Mouse (Mus musculus): ENCODE measurements at regions not wholly inside any gene's neighbourhood (a gene's known extent, or its start where the extent isn't known, plus 50 kb on each side); places are given as distances from the start of the nearest gene placed in this dataset.
A peak's percentile ranks its signal among the peaks of the same experiment; 100 is the strongest.

- H3K36me3 ChIP-seq (ENCODE audit: control insufficient read depth, insufficient read depth, low read length) = no peaks in the 10 kb centered on the region
- no peak for DNase-seq
- no peaks in the 10 kb centered on the region for H3K4me1 ChIP-seq (ENCODE audit: control insufficient read depth, insufficient read depth, low read length)
- no peaks in the 10 kb centered on the region for H3K27me3 ChIP-seq (replicated peaks; ENCODE audit: control insufficient read depth, insufficient read depth, low read length)
- no peak overlapping the region for H3K4me3 ChIP-seq (ENCODE audit: insufficient read depth, low read depth, low read length)
- TF ChIP-seq POLR2A (IDR thresholded peaks at IDR 0.05; ENCODE audit: low read depth, low read length) (no peak), CTCF (conservative IDR thresholded peaks at IDR 0.05; ENCODE audit: insufficient read depth, insufficient read length, low read depth, low read length) (no peak)
- H3K27ac ChIP-seq (ENCODE audit: insufficient read depth, low read depth, low read length) = no peak overlapping the region
- WGBS = 92% methylated on average over 4 of the region's 4 CpGs
Observed at GRCm38 (mm10) chr2:71636590-71636989, 90.0 kb upstream of the Dlx2 start.

GRCm38 (mm10) chr2:71640251-71640650 lies 93.7 kb upstream of the Dlx2 start:
- 71% methylated on average over 5 of the region's 5 CpGs for WGBS
- no peaks in the 10 kb centered on the region for H3K4me1 ChIP-seq (ENCODE audit: control insufficient read depth, insufficient read depth, low read length)
- no peaks in the 10 kb centered on the region for H3K27me3 ChIP-seq (replicated peaks; ENCODE audit: control insufficient read depth, insufficient read depth, low read length)
- DNase-seq = no peak
- no peak for TF ChIP-seq CTCF (conservative IDR thresholded peaks at IDR 0.05; ENCODE audit: insufficient read depth, insufficient read length, low read depth, low read length)
- no peak for TF ChIP-seq POLR2A (IDR thresholded peaks at IDR 0.05; ENCODE audit: low read depth, low read length)
- H3K27ac ChIP-seq (ENCODE audit: insufficient read depth, low read depth, low read length) = no peak overlapping the region
- H3K4me3 ChIP-seq (ENCODE audit: insufficient read depth, low read depth, low read length) = no peak overlapping the region
- H3K36me3 ChIP-seq (ENCODE audit: control insufficient read depth, insufficient read depth, low read length) = no peaks in the 10 kb centered on the region

GRCm38 (mm10) chr2:71644038-71644470 lies 97.5 kb upstream of the Dlx2 start:
- WGBS = 42% methylated on average over 6 of the region's 6 CpGs
- Histone ChIP-seq H3K36me3 (ENCODE audit: control insufficient read depth, insufficient read depth, low read length) (no peaks in the 10 kb centered on the region), H3K4me3 (ENCODE audit: insufficient read depth, low read depth, low read length) (no peak overlapping the region), H3K27ac (ENCODE audit: insufficient read depth, low read depth, low read length) (peak overlapping the region; percentile 45; the same call in 1 of the 2 replicates), H3K27me3 (replicated peaks; ENCODE audit: control insufficient read depth, insufficient read depth, low read length) (no peaks in the 10 kb centered on the region), H3K4me1 (ENCODE audit: control insufficient read depth, insufficient read depth, low read length) (no peaks in the 10 kb centered on the region)
- DNase-seq = peak; percentile 77
- TF ChIP-seq POLR2A (IDR thresholded peaks at IDR 0.05; ENCODE audit: low read depth, low read length) (no peak), CTCF (conservative IDR thresholded peaks at IDR 0.05; ENCODE audit: insufficient read depth, insufficient read length, low read depth, low read length) (no peak)

- Histone ChIP-seq H3K27ac (ENCODE audit: insufficient read depth, low read depth, low read length) (no peak overlapping the region), H3K4me3 (ENCODE audit: insufficient read depth, low read depth, low read length) (no peak overlapping the region), H3K4me1 (ENCODE audit: control insufficient read depth, insufficient read depth, low read length) (no peaks in the 10 kb centered on the region), H3K27me3 (replicated peaks; ENCODE audit: control insufficient read depth, insufficient read depth, low read length) (no peaks in the 10 kb centered on the region), H3K36me3 (ENCODE audit: control insufficient read depth, insufficient read depth, low read length) (no peaks in the 10 kb centered on the region)
- WGBS = 56% methylated on average over 14 of the region's 14 CpGs
- DNase-seq = peak; percentile 28
- TF ChIP-seq CTCF (conservative IDR thresholded peaks at IDR 0.05; ENCODE audit: insufficient read depth, insufficient read length, low read depth, low read length) (no peak), POLR2A (IDR thresholded peaks at IDR 0.05; ENCODE audit: low read depth, low read length) (no peak)
Observed at GRCm38 (mm10) chr2:71647914-71648497, 97.4 kb upstream of the Itga6 start.

GRCm38 (mm10) chr2:71651662-71652061 lies 93.8 kb upstream of the Itga6 start:
- no peaks in the 10 kb centered on the region for H3K36me3 ChIP-seq (ENCODE audit: control insufficient read depth, insufficient read depth, low read length)
- no peak for DNase-seq
- no peaks in the 10 kb centered on the region for H3K4me1 ChIP-seq (ENCODE audit: control insufficient read depth, insufficient read depth, low read length)
- no peak overlapping the region for H3K4me3 ChIP-seq (ENCODE audit: insufficient read depth, low read depth, low read length)
- no peak overlapping the region for H3K27ac ChIP-seq (ENCODE audit: insufficient read depth, low read depth, low read length)
- TF ChIP-seq CTCF (conservative IDR thresholded peaks at IDR 0.05; ENCODE audit: insufficient read depth, insufficient read length, low read depth, low read length) (no peak), POLR2A (IDR thresholded peaks at IDR 0.05; ENCODE audit: low read depth, low read length) (no peak)
- 54% methylated on average over 2 of the region's 2 CpGs for WGBS
- H3K27me3 ChIP-seq (replicated peaks; ENCODE audit: control insufficient read depth, insufficient read depth, low read length) = no peaks in the 10 kb centered on the region

GRCm38 (mm10) chr2:71652261-71652801 lies 93.1 kb upstream of the Itga6 start:
- 39% methylated on average over 9 of the region's 9 CpGs for WGBS
- H3K4me3 ChIP-seq (ENCODE audit: insufficient read depth, low read depth, low read length) = no peak overlapping the region
- no peaks in the 10 kb centered on the region for H3K27me3 ChIP-seq (replicated peaks; ENCODE audit: control insufficient read depth, insufficient read depth, low read length)
- no peak overlapping the region for H3K27ac ChIP-seq (ENCODE audit: insufficient read depth, low read depth, low read length)
- peak; percentile 47 for TF ChIP-seq CTCF (conservative IDR thresholded peaks at IDR 0.05; ENCODE audit: insufficient read depth, insufficient read length, low read depth, low read length)
- TF ChIP-seq POLR2A (IDR thresholded peaks at IDR 0.05; ENCODE audit: low read depth, low read length) = no peak
- H3K36me3 ChIP-seq (ENCODE audit: control insufficient read depth, insufficient read depth, low read length) = no peaks in the 10 kb centered on the region
- H3K4me1 ChIP-seq (ENCODE audit: control insufficient read depth, insufficient read depth, low read length) = no peaks in the 10 kb centered on the region
- peak; percentile 60 for DNase-seq

- Histone ChIP-seq H3K36me3 (ENCODE audit: control insufficient read depth, insufficient read depth, low read length) (no peaks in the 10 kb centered on the region), H3K27me3 (replicated peaks; ENCODE audit: control insufficient read depth, insufficient read depth, low read length) (no peaks in the 10 kb centered on the region), H3K4me3 (ENCODE audit: insufficient read depth, low read depth, low read length) (no peak overlapping the region), H3K4me1 (ENCODE audit: control insufficient read depth, insufficient read depth, low read length) (no peaks in the 10 kb centered on the region), H3K27ac (ENCODE audit: insufficient read depth, low read depth, low read length) (no peak overlapping the region)
- peak; percentile 29 for DNase-seq
- TF ChIP-seq POLR2A (IDR thresholded peaks at IDR 0.05; ENCODE audit: low read depth, low read length) = no peak
- TF ChIP-seq CTCF (conservative IDR thresholded peaks at IDR 0.05; ENCODE audit: insufficient read depth, insufficient read length, low read depth, low read length) = no peak
- WGBS = 47% methylated on average over 8 of the region's 8 CpGs
Observed at GRCm38 (mm10) chr2:71654817-71655503, 90.5 kb upstream of the Itga6 start.

Measured in kidney, adult 2 months (tissue).